Mouse (Mus musculus): ENCODE measurements around the gene Rab43.

Gene Rab43

GRCm38 (mm10) chr6:87808521-87808920, 3.4 kb downstream of the Rab43 start:
- DNase-seq, result no peak

DNA sequence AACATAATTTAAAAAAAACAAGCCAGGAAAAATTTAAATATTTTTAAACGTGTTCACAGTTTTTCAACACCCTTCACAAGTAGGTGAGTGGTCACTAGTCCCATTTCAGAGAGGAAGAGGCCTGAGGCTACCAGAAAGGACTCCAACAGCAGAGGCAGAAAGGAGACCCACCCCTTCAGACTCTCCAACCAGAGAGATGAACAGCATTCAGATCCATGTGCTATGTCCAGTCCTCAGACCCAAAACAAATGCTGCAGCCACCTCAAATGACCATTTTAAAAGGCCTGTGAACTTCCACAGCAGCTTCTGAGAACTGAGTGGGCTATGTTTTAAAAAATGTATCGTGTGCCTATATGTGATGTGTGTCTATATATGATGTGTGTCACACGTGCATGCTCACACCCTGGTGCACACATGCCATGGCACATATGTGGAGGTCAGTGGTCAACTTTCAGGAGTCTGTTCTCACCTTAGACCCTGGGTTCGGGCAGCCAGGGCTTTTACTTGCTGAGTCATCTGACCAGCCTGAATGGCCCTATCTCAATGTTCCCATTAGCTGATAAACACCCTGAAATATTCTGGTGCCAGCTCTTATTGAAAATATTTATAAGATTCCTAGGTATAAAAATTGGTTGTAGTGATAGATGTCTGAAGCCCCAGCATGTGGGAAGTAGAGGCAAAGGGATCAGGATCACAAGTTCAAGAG, 4.1 kb downstream of the Rab43 start:
- DNase-seq, result no peak

- DNase-seq, result no peak
These were observed 5.1 kb downstream of the Rab43 start for GRCm38 (mm10) chr6:87806857-87807256.

DNA sequence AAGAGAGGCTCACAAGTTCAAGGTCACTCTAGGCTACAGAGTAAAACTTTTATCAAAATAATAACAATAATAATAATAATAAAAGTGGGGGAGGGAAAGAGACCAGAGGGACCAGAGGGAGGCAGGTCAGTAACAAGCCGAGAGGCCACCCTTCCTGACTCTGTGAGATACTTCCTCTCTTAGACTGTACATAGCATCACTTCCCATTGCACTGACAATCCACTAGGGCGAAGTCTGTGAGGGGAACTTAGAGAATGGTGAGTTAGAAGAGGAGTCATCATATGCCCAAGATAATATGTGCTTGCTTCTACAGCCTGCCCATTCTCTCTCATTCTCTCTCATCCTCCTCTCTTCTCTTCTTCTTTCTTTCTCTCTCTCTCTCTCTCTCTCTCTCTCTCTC, 5.9 kb downstream of the Rab43 start:
- no peak for DNase-seq

DNA sequence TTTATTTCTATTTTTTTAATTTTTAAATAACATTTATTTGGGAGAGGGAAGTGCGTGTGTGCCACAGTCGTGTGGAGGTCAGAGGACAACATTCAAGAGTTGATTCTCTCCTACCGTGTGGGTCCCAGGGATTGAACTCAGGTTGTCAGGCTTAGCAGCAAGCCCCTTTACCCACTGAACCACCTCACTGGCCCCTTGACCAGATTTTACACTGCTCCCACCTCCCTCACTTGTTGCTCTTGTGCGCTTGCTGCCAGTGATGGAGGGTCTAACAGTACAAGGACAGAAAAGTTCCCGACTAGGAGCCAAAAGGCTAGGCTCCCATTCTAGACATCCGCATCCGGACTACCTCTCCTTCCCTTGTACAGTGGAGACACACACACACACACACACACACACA, 6.5 kb downstream of the Rab43 start:
- DNase-seq, result no peak

DNA sequence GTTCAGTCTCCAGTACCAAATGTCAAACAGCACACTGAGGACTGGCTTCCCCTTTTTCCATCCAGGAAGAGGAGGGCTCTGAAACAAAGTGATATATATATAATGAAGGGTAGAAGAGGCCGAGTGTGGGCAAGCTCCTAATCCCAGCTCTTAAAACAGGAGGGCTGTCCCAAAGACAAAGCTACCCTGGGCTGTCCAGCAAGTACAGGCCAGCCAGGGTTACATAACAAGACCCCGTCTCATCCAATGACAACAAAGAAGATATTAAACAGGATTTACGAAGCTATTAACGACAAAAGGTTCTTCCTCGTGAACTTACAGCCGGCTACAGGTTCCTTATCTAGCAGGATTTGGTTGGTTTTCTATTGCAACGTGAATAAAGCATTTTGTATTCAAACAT, 7.1 kb downstream of the Rab43 start:
- DNase-seq, result no peak

- no peak for DNase-seq
These were observed 7.9 kb downstream of the Rab43 start for GRCm38 (mm10) chr6:87804036-87804435.

- no peak for DNase-seq
These were observed 9.5 kb downstream of the Rab43 start for GRCm38 (mm10) chr6:87802462-87802861.

GRCm38 (mm10) chr6:87799576-87799975, 12.4 kb downstream of the Rab43 start:
- no peak for DNase-seq

DNA sequence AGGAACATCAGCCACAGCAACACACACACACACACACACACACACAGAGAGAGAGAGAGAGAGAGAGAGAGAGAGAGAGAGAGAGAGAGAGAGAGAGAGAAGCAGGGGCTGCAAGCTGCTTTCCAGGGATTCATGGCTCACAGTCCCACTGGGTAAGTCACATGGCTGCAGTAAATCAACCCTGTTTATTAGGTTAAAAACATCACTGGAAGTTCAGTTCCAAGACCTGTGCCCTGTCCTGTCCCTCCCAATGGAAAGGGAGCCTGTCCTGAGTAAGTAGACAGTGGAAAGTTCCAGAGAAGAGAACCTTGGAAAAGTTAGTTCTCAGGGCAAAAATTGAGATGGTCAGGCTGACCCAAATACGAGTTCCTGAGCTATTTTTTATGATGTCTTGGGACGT, 14.6 kb downstream of the Rab43 start:
- DNase-seq, result no peak

- no peak for DNase-seq
These were observed 15.6 kb downstream of the Rab43 start for GRCm38 (mm10) chr6:87796251-87796880.

GRCm38 (mm10) chr6:87795385-87796150, 16.4 kb downstream of the Rab43 start:
- no peak for DNase-seq

DNA sequence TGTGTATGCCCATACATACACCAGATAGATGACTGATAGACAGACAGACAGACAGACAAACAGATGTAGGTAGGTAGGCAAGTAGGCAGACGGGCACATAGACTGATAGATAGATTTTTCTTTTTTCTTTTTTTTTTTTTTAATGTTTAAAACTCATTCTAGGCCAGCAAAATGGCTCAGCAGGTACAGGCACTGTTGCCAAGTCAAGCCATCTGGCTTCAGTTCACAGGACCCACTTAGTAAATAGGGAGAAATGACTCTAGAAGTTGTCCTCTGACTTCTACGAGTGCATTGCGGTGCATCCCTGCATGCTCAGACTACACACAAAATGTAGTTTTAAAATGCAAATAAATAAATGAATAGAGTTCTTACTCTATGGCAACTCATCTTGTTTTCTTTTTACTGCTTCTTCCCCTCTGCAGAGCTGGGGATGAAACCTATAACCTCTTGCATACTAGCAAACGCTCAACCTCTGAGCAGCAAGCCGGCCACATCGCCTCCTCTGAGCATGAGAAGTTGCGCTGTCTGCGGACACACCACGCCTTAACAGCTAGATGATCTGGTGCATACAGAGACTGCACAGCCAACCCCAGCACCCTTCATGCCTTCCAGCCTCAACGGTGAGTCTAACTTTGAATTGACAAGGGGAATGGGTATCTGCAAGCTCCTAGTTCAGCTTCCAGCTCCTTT, 18.0 kb downstream of the Rab43 start:
- DNase-seq, result no peak

- DNase-seq, result no peak
These were observed 20.1 kb downstream of the Rab43 start for GRCm38 (mm10) chr6:87791826-87792225.

- DNase-seq, result no peak
These were observed 21.0 kb downstream of the Rab43 start for GRCm38 (mm10) chr6:87790779-87791480.

DNA sequence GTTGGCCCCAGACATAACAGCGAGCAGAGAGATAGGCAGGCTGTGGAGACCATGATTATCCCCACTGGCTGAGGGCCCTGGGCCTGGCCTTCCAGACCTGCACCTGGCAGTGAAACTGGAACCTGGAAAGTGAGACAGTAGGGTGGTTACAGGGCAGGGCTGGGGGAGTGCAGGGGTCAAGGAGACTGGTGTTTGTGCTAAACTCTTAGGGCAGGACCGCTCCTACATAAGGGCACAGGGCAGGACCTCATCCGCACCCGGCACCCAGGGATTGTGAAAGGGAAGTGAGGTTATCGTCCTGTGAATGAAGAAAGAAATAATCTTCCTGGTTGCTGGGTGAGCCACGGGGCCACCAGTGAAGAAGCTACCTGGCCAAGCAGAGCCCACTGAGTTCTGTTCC, 22.2 kb downstream of the Rab43 start:
- DNase-seq, result no peak

- no peak for DNase-seq
These were observed 22.9 kb downstream of the Rab43 start for GRCm38 (mm10) chr6:87788896-87789587.

- DNase-seq, result no peak
These were observed 23.6 kb downstream of the Rab43 start for GRCm38 (mm10) chr6:87788266-87788895.

DNA sequence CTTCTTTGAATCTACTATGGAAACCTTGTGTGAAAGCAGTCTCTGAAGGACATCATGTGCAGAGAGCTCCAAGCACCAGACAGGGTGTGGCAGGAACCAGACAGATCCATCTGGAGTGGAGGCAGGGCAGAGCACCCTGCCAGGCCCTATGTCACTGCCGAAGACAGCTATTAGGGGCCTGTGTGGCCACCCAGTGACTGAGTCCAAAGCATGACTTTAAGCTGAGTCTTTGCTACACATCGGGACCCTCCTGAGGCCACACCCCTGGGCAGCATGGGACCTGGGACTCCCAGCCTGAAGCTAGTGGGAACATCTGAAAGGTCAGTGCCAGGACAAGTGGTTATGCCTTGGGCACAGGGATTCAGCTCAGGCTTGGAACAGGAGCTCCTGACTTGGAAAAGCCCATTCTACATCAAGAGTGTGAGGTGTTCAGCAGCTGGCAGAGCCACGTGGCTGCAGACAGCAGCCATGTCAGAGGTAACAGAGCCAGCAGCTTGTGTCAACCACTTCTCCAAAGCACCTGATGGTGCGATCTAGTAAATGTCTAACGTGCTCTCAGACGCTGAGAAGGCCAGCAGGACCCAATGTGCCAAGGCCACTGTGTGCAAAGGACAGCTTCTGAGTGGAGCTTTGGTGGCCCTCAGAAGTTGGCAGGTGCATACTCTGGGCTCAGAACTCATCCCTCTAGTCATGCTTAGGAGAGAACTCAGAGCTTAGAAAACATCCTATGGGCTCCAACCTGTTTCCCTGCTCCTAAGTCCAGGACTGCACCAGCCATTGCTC, 24.7 kb downstream of the Rab43 start:
- no peak for DNase-seq

DNA sequence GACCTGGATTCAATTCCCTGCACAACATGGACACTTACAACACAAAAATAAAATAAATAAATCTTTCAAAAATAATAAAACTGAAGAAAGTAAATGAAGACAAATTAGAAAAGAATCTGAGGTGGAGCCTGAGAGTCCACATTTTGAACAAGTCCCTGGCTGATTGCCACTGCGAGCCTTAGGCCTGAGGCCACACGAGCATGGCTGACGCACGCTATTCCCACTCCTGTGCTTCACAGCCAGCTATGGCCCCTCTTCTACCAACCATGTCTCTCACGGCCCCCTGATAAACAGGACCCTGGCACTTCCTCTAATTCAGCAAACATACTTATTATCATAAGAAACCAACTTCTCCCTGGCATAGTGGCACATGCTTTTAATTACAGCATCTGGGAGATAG, 25.3 kb downstream of the Rab43 start:
- DNase-seq, result no peak

GRCm38 (mm10) chr6:87784033-87784432, 27.9 kb downstream of the Rab43 start:
- DNase-seq, result no peak
